Mouse (Mus musculus) myocyte (in vitro differentiated cells): ENCODE measurements around the gene Gm45902.

Experiments used
- CEBPB ChIP-seq: IDR thresholded peaks from 2 replicates; pipeline ENCODE4 v1.6.1; 2011; ENCODE audit warnings: mild to moderate bottlenecking, moderate library complexity; ENCODE audit not compliant: poor library complexity, insufficient read depth, severe bottlenecking
- MYOD1 ChIP-seq, 3 experiments: IDR thresholded peaks; one replicate each; pipeline ENCODE4 v1.6.1; 2011; ENCODE audit warnings: control low read depth in 2 of 3, low read depth in 2 of 3, mild to moderate bottlenecking in 2 of 3, moderate library complexity in 1 of 3; ENCODE audit not compliant: insufficient read length in 2 of 3, control insufficient read depth in 1 of 3
- MYOG ChIP-seq, 3 experiments: IDR thresholded peaks; one replicate each; pipeline ENCODE4 v1.6.1; 2011; ENCODE audit warnings: control low read depth in 2 of 3, low read depth in 2 of 3, mild to moderate bottlenecking in 2 of 3; ENCODE audit not compliant: insufficient read length in 2 of 3, control insufficient read depth in 1 of 3, insufficient read depth in 1 of 3
- POLR2A ChIP-seq: IDR thresholded peaks from one replicate; pipeline ENCODE4 v1.6.1; 2011; ENCODE audit warnings: low read depth, mild to moderate bottlenecking, control low read depth, moderate library complexity; ENCODE audit not compliant: insufficient read length
- POLR2AphosphoS2 ChIP-seq: IDR thresholded peaks from one replicate; pipeline ENCODE4 v1.6.1; 2011; ENCODE audit warnings: low read depth, control low read depth; ENCODE audit not compliant: insufficient read length
- REST ChIP-seq: IDR thresholded peaks from one replicate; pipeline ENCODE4 v1.6.1; 2011; ENCODE audit warnings: mild to moderate bottlenecking, control low read depth, moderate library complexity; ENCODE audit not compliant: insufficient read depth, insufficient read length
- SRF ChIP-seq: IDR thresholded peaks from one replicate; pipeline ENCODE4 v1.6.1; 2011; ENCODE audit warnings: low read depth; ENCODE audit not compliant: control insufficient read depth, insufficient read length
- TCF12 ChIP-seq: IDR thresholded peaks from one replicate; pipeline ENCODE4 v1.6.1; 2011; ENCODE audit warnings: mild to moderate bottlenecking, control low read depth; ENCODE audit not compliant: poor library complexity, insufficient read depth, severe bottlenecking
- USF1 ChIP-seq: IDR thresholded peaks from one replicate; pipeline ENCODE4 v1.6.1; 2011; ENCODE audit warnings: low read depth, mild to moderate bottlenecking, control low read depth, moderate library complexity

GRCm38 (mm10) chr2:3546588-3546987 is 34.0 kb upstream of the Gm45902 start:
- TF ChIP-seq POLR2A, result no peak
- TF ChIP-seq REST, result no peak
- no peak for TF ChIP-seq SRF
- no peak for TF ChIP-seq USF1
- TF ChIP-seq MYOD1 (IDR thresholded peaks at IDR 0.05; ENCODE audit: control insufficient read depth in 1 of 3, insufficient read length in 2 of 3, low read depth in 2 of 3), result peak in 1 of 3 experiments; percentile 8
- TF ChIP-seq CEBPB, result no peak
- no peak for TF ChIP-seq TCF12
- TF ChIP-seq MYOG (IDR thresholded peaks at IDR 0.05; ENCODE audit: control insufficient read depth in 1 of 3, insufficient read depth in 1 of 3, insufficient read length in 2 of 3, low read depth in 2 of 3), result no peak
- TF ChIP-seq POLR2AphosphoS2, result no peak
